Mouse (Mus musculus) thymus, postnatal 36 days (tissue): ENCODE data around the gene Cdc37l1.
"Not testable (repeated sequence)": the region's sequence is repeated elsewhere in the genome, so short reads cannot be mapped to it uniquely, and the experiment has no call there.

Source experiments
- DNase-seq, 2 experiments: peaks; one replicate each; pipeline ENCODE4 v3.0.0; 2022; ENCODE audit warnings: mixed read lengths in 2 of 2

Gene Cdc37l1

GRCm38 (mm10) chr19:28990194-28990589, at the start of gene Cdc37l1:
Gene Cdc37l1, plus strand, starts transcription at chr19:28990352.
- peak; percentile 94 to 95 for DNase-seq

GRCm38 (mm10) chr19:28941271-28941670, 48.9 kb upstream of the Cdc37l1 start:
- DNase-seq: no peak

- no peak for DNase-seq
Measured at GRCm38 (mm10) chr19:28946782-28947181, 43.4 kb upstream of the Cdc37l1 start.

- no peak for DNase-seq
Measured at GRCm38 (mm10) chr19:28947311-28947710, 42.8 kb upstream of the Cdc37l1 start.

GRCm38 (mm10) chr19:28951251-28951650, 38.9 kb upstream of the Cdc37l1 start:
- no peak for DNase-seq

- no peak for DNase-seq
Measured at GRCm38 (mm10) chr19:28963113-28963512, 27.0 kb upstream of the Cdc37l1 start.

GRCm38 (mm10) chr19:28963513-28963841, 26.7 kb upstream of the Cdc37l1 start:
- DNase-seq: no peak

GRCm38 (mm10) chr19:28963842-28964551, 26.2 kb upstream of the Cdc37l1 start, which contains the start of gene Plpp6:
Gene Plpp6, plus strand, starts transcription at chr19:28963953.
- DNase-seq: peak; percentile 86 to 88

- DNase-seq: no peak
Measured at GRCm38 (mm10) chr19:28964552-28964903, 25.6 kb upstream of the Cdc37l1 start.

- DNase-seq: no peak
Measured at GRCm38 (mm10) chr19:28967652-28968051, 22.5 kb upstream of the Cdc37l1 start, which contains the start of gene 4430402I18Rik. Gene 4430402I18Rik, minus strand, starts transcription at chr19:28967800.

GRCm38 (mm10) chr19:28968178-28968577, 22.0 kb upstream of the Cdc37l1 start:
- DNase-seq: no peak

GRCm38 (mm10) chr19:28969231-28969630, 20.9 kb upstream of the Cdc37l1 start:
- DNase-seq: no peak

GRCm38 (mm10) chr19:28970251-28970650, 19.9 kb upstream of the Cdc37l1 start:
- DNase-seq: no peak

- peak; percentile 73 to 79 for DNase-seq
Measured at GRCm38 (mm10) chr19:28974862-28975611, 15.1 kb upstream of the Cdc37l1 start.

GRCm38 (mm10) chr19:28982617-28983016, 7.5 kb upstream of the Cdc37l1 start:
- no peak for DNase-seq

GRCm38 (mm10) chr19:28989515-28989914, 637 bp upstream of the Cdc37l1 start:
- no peak for DNase-seq

GRCm38 (mm10) chr19:28990590-28991221, 554 bp downstream of the Cdc37l1 start:
- no peak for DNase-seq

GRCm38 (mm10) chr19:28991391-28991790, 1.2 kb downstream of the Cdc37l1 start:
- DNase-seq: no peak

- DNase-seq: no peak
Measured at GRCm38 (mm10) chr19:28994870-28995269, 4.7 kb downstream of the Cdc37l1 start.

- DNase-seq: no peak
Measured at GRCm38 (mm10) chr19:28995366-28995765, 5.2 kb downstream of the Cdc37l1 start.

- DNase-seq: no peak
Measured at GRCm38 (mm10) chr19:28997976-28998630, 8.0 kb downstream of the Cdc37l1 start.

GRCm38 (mm10) chr19:29000321-29000720, 10.2 kb downstream of the Cdc37l1 start:
- not testable (repeated sequence) for DNase-seq

- no peak for DNase-seq
Measured at GRCm38 (mm10) chr19:29008069-29008706, 18.0 kb downstream of the Cdc37l1 start.
